Mouse (Mus musculus) midbrain, embryonic 12.5 days (tissue): ENCODE data around the gene Twnk. TPM values are rescaled to one million over a fixed set of nuclear protein-coding genes. Genes with fewer than 3 reads are reported as not detected.
A peak's percentile ranks its signal among the peaks of the same experiment; 100 is the strongest.

Experiments
- ATAC-seq: fragments of 200-750 bp; cut with Nextera tagmentation; 2 replicates; pipeline ENCODE4 v1.8.0; 2017; ENCODE audit warnings: low read depth, moderate TSS enrichment, moderate library complexity; ENCODE audit not compliant: low FRiP score
- H3K27ac ChIP-seq: fragments of 300-500 bp; sonication (generic); replicated peaks from 2 replicates; pipeline ENCODE4 v1.5.1; 2016; ENCODE audit warnings: mild to moderate bottlenecking
- H3K27me3 ChIP-seq: fragments of 300-500 bp; sonication (generic); 2 replicates; pipeline ENCODE4 v1.6.1; 2016; ENCODE audit warnings: mild to moderate bottlenecking
- H3K36me3 ChIP-seq: fragments of 300-500 bp; sonication (generic); 2 replicates; pipeline ENCODE4 v1.6.1; 2016
- H3K4me1 ChIP-seq: fragments of 300-500 bp; sonication (generic); 2 replicates; pipeline ENCODE4 v1.6.1; 2016
- H3K4me2 ChIP-seq: fragments of 300-500 bp; sonication (generic); replicated peaks from 2 replicates; pipeline ENCODE4 v1.6.1; 2016; ENCODE audit warnings: mild to moderate bottlenecking, moderate library complexity
- H3K4me3 ChIP-seq: fragments of 300-500 bp; sonication (generic); 2 replicates; pipeline ENCODE4 v1.5.1; 2016; ENCODE audit warnings: mild to moderate bottlenecking
- H3K9ac ChIP-seq: fragments of 300-500 bp; sonication (generic); replicated peaks from 2 replicates; pipeline ENCODE4 v1.6.1; 2016; ENCODE audit warnings: mild to moderate bottlenecking, moderate library complexity
- H3K9me3 ChIP-seq: fragments of 300-500 bp; sonication (generic); 2 replicates; pipeline ENCODE4 v1.6.1; 2016; ENCODE audit warnings: mild to moderate bottlenecking
- WGBS: fragments of 180-500 bp; shearing (Covaris S2); methylation state at CpG from one replicate; pipeline ENCODE4 v1.1.7; 2016; 5-methylcytosine and 5-hydroxymethylcytosine counted together
- polyA plus RNA-seq: library from polyadenylated mRNA; unstranded; fragments of >200 nt; fragmentation: Nextera tagmentation; extraction: Ambion mirVana; gene quantifications from 2 replicates; pipeline ENCODE4 v1.2.1, GENCODE M21; 2016

Gene Twnk
- polyA plus RNA-seq, 1 experiment from 2014 or later, result 24.5 TPM

DNA sequence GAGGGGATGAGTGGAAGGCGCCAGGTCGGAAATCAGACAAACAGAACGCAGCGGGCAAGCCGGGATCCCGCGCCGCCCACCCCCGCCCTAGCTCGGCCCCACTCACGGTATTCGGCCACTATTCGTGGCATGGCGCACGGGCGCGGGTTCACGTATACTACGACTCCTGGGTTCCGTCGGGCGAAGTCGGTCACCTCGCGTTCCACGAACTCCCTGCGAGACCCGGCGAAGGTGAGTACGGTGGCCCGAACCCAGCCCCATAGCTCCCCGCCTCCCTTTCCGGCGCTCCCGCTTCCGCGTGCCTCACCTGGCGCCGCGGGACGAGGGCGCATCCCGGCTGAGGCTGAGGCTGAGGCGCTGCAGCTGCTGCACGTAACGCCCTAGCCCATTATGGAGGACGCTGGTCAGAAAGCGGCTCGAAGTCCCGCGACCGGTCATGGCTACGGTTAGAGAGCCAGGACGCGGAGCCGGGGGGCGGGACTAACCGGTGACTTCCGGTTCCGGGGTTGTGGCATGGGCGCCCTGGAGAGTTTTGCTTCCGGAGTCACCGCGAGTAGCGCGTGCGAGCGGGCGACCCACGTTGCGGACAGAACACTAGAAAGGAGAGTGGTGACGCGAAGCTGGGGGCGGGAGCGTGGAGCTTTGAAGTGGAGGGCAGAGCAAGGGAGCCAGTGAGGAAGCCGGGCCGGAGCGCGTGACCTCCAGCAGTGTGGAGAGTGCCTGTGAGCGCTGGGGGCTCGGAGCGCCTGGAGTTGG lies 672 bp downstream of the Twnk start, which contains the start of gene Mrpl43:
Gene Mrpl43, minus strand, starts transcription at position 486 of the 756 bp plus-strand sequence.
- H3K4me1 ChIP-seq, result peaks cover 22% of the 10 kb centered on the region
- under 1% methylated on average over 82 of the region's 82 CpGs for WGBS
- H3K4me2 ChIP-seq, result peak within 1 kb of the TSS; percentile 88
- no peaks in the 10 kb centered on the region for H3K27me3 ChIP-seq
- peak within 1 kb of the TSS; percentile 84 for H3K9ac ChIP-seq
- H3K27ac ChIP-seq, result peak within 1 kb of the TSS; percentile 77
- ATAC-seq, result peak; percentile 93
- H3K9me3 ChIP-seq, result no peaks in the 10 kb centered on the region
- peaks cover 57% of the 10 kb centered on the region for H3K36me3 ChIP-seq
- H3K4me3 ChIP-seq, result peak within 1 kb of the TSS; percentile 97

- peaks cover 57% of the 10 kb centered on the region for H3K36me3 ChIP-seq
- no peaks in the 10 kb centered on the region for H3K27me3 ChIP-seq
- H3K4me3 ChIP-seq, result peak overlapping the region; percentile 97
- peak overlapping the region; percentile 77 for H3K27ac ChIP-seq
- peak overlapping the region; percentile 88 for H3K4me2 ChIP-seq
- peaks cover 22% of the 10 kb centered on the region for H3K4me1 ChIP-seq
- 46% methylated on average over 17 of the region's 17 CpGs for WGBS
- no peak for ATAC-seq
- no peaks in the 10 kb centered on the region for H3K9me3 ChIP-seq
- peak overlapping the region; percentile 84 for H3K9ac ChIP-seq
These were observed 1.6 kb downstream of the Twnk start for GRCm38 (mm10) chr19:45007021-45007420.

DNA sequence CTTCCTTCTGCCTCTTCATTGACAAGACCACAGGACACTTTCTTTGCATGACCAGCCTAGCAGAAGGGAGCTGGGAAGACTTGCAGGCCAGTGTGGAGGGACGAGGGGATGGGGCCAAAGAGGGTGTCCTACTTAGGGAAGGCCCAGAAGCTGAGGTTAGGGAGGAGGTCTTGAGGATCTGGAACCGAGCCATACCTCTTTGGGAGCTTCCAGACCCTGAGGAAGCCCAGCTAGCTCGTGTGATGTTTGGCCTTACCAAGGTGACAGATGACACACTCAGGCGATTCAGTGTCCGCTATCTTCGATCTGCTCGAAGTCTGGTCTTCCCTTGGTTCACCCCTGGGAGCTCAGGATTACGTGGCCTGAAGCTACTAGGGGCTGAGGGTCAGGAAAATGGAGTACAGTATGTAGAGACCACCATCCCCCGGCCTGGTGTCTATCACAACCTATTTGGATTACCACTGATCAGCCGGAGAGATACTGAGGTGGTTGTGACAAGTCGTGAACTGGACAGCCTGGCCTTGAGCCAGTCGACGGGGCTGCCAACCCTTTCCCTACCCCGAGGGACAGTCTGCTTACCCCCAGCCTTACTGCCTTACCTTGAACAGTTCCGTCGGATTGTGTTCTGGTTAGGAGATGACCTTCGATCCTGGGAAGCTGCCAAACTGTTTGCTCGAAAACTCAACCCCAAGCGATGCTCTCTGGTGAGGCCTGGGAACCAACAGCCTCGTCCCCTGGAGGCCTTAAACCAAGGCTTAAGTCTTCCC lies 2.1 kb downstream of the Twnk start:
- ATAC-seq, result no peak
- Histone ChIP-seq H3K36me3 (peaks cover 54% of the 10 kb centered on the region), H3K4me2 (peak overlapping the region; percentile 88), H3K27ac (no peak overlapping the region), H3K27me3 (no peaks in the 10 kb centered on the region), H3K9me3 (no peaks in the 10 kb centered on the region), H3K4me3 (peak overlapping the region; percentile 97), H3K9ac (peak overlapping the region; percentile 84; the same call in 1 of the 2 replicates), H3K4me1 (peaks cover 27% of the 10 kb centered on the region)
- WGBS, result 94% methylated on average over 20 of the region's 20 CpGs

GRCm38 (mm10) chr19:45010646-45011045 lies 5.2 kb downstream of the Twnk start:
- H3K9ac ChIP-seq, result no peak overlapping the region
- peaks cover 5% of the 10 kb centered on the region; the same call in 1 of the 2 replicates for H3K27me3 ChIP-seq
- H3K4me1 ChIP-seq, result peaks cover 39% of the 10 kb centered on the region
- WGBS, result 90% methylated on average over 4 of the region's 4 CpGs
- H3K36me3 ChIP-seq, result peaks cover 34% of the 10 kb centered on the region
- no peak overlapping the region for H3K4me2 ChIP-seq
- H3K4me3 ChIP-seq, result no peak overlapping the region
- H3K9me3 ChIP-seq, result no peaks in the 10 kb centered on the region
- H3K27ac ChIP-seq, result no peak overlapping the region
- ATAC-seq, result no peak

DNA sequence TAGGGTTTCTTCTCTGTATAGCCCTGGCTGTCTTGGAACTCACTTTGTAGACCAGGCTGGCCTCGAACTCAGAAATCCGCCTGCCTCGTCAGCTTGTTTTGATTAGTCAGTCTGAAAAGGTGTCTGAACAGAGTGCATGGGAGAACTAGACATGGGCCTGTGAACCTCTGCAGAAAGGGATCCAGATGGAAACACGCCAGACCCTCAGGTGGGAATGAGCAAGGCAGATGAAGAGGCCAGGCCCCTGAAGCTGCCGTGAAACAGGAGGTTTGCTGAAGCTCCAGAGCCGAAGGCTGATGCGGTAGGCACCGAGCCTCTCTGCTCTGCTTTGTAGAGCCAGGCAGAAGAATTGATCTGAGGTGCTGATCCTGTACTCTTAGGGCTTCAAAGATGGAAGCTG lies 6.8 kb downstream of the Twnk start:
- H3K27ac ChIP-seq, result peak overlapping the region; percentile 63
- 87% methylated on average over 8 of the region's 8 CpGs for WGBS
- H3K9ac ChIP-seq, result no peak overlapping the region
- peaks cover 34% of the 10 kb centered on the region for H3K36me3 ChIP-seq
- H3K27me3 ChIP-seq, result peaks cover 5% of the 10 kb centered on the region; the same call in 1 of the 2 replicates
- no peaks in the 10 kb centered on the region for H3K9me3 ChIP-seq
- no peak for ATAC-seq
- no peak overlapping the region for H3K4me3 ChIP-seq
- H3K4me2 ChIP-seq, result no peak overlapping the region
- peaks cover 45% of the 10 kb centered on the region for H3K4me1 ChIP-seq

- Histone ChIP-seq H3K4me1 (peaks cover 43% of the 10 kb centered on the region), H3K9ac (no peak overlapping the region), H3K4me3 (no peak overlapping the region), H3K36me3 (peaks cover 34% of the 10 kb centered on the region), H3K4me2 (no peak overlapping the region), H3K9me3 (no peaks in the 10 kb centered on the region), H3K27ac (peak overlapping the region; percentile 63), H3K27me3 (peaks cover 5% of the 10 kb centered on the region; the same call in 1 of the 2 replicates)
- WGBS, result 37% methylated on average over 6 of the region's 6 CpGs
- ATAC-seq, result no peak
These were observed 7.2 kb downstream of the Twnk start for GRCm38 (mm10) chr19:45012636-45013035.

GRCm38 (mm10) chr19:45013581-45014225 lies 8.2 kb downstream of the Twnk start:
- Histone ChIP-seq H3K9me3 (no peaks in the 10 kb centered on the region), H3K4me2 (no peak overlapping the region), H3K4me3 (no peak overlapping the region), H3K4me1 (peaks cover 42% of the 10 kb centered on the region), H3K27me3 (peaks cover 5% of the 10 kb centered on the region; the same call in 1 of the 2 replicates), H3K36me3 (peaks cover 28% of the 10 kb centered on the region), H3K9ac (no peak overlapping the region), H3K27ac (no peak overlapping the region)
- ATAC-seq, result no peak
- WGBS, result 67% methylated on average over 6 of the region's 6 CpGs

GRCm38 (mm10) chr19:45014335-45014971 lies 9.0 kb downstream of the Twnk start, which contains the start of gene Lzts2:
Gene Lzts2, plus strand, starts transcription at chr19:45014414.
- H3K36me3 ChIP-seq, result peaks cover 25% of the 10 kb centered on the region
- no peaks in the 10 kb centered on the region for H3K9me3 ChIP-seq
- WGBS, result 10% methylated on average over 10 of the region's 10 CpGs
- no peak for ATAC-seq
- peak within 1 kb of the TSS; percentile 97 for H3K27ac ChIP-seq
- peaks cover 5% of the 10 kb centered on the region; the same call in 1 of the 2 replicates for H3K27me3 ChIP-seq
- H3K4me1 ChIP-seq, result peaks cover 50% of the 10 kb centered on the region
- peak within 1 kb of the TSS; percentile 74 for H3K4me2 ChIP-seq
- H3K9ac ChIP-seq, result peak within 1 kb of the TSS; percentile 54; the same call in 1 of the 2 replicates
- H3K4me3 ChIP-seq, result peak within 1 kb of the TSS; percentile 76

DNA sequence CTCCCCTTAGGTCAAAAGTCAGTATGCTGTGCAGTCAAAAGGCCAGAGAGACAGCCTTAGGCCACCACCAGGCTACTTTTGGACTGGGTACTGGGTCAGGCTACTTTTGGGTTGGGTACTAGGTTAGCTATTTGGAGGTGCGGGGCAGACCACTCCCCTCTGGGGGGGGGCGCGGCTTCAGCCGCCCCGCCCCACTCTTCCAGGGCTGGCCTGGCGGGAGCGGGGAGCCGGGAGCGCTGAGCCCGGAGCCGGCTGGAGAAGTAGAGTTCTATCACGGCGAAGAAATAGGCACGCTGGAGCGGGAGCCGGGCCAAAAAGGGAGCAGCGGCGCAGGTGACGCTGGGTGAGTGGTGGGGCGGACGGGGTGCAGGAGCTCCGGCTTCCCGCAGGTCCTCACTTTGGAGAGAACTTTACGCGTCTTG lies 9.5 kb downstream of the Twnk start:
- Histone ChIP-seq H3K4me3 (peak overlapping the region; percentile 76), H3K27me3 (peaks cover 5% of the 10 kb centered on the region; the same call in 1 of the 2 replicates), H3K9ac (peak overlapping the region; percentile 54; the same call in 1 of the 2 replicates), H3K9me3 (no peaks in the 10 kb centered on the region), H3K36me3 (peaks cover 23% of the 10 kb centered on the region), H3K4me2 (peak overlapping the region; percentile 74), H3K27ac (peak overlapping the region; percentile 97; the same call in 1 of the 2 replicates), H3K4me1 (peaks cover 55% of the 10 kb centered on the region)
- under 1% methylated on average over 25 of the region's 25 CpGs for WGBS
- no peak for ATAC-seq

GRCm38 (mm10) chr19:45015518-45016281 lies 10.2 kb downstream of the Twnk start:
- Histone ChIP-seq H3K9ac (peak overlapping the region; percentile 54), H3K36me3 (peaks cover 16% of the 10 kb centered on the region), H3K9me3 (no peaks in the 10 kb centered on the region), H3K4me1 (peaks cover 62% of the 10 kb centered on the region), H3K27me3 (peaks cover 5% of the 10 kb centered on the region; the same call in 1 of the 2 replicates), H3K27ac (peak overlapping the region; percentile 97), H3K4me2 (peak overlapping the region; percentile 74), H3K4me3 (peak overlapping the region; percentile 76)
- peak; percentile 21; the same call in 1 of the 2 replicates for ATAC-seq
- WGBS, result under 1% methylated on average over 34 of the region's 34 CpGs
